ENCODE assay signal across 12 mouse cellular contexts in genomic region chr11:121630406-121630805, GRCm38 (mm10). TPM values are rescaled to one million over a fixed set of nuclear protein-coding genes. Genes with fewer than 3 reads are reported as not detected.
DNase-seq lines count a peak whose midpoint lies in the region; ATAC-seq and TF ChIP-seq lines count a peak whose summit lies in the region.
"Had no signal": no experiment of that assay in that cellular context is flagged by ENCODE, and none has a peak within 500 bp of the region (broad histone marks: within the 10 kb centered on the region; RNA-seq: fewer than 3 reads in every experiment).

No protein-coding gene starts in this region.

- in situ Hi-C loops in Patski (cut with MboI; ENCODE audit: low pct_unique_long_range_greater_than_20kb), result loop anchor here (5.0 kb wide), 1 partner anchor 177 kb away; no protein-coding TSS in a partner anchor

- H3K36me3 ChIP-seq in forebrain, embryonic 14.5 days (ENCODE audit: control insufficient read depth, insufficient read depth, low read length), result no peaks in the 10 kb centered on the region; the same call in 1 of the 2 replicates
- peaks cover 7% of the 10 kb centered on the region for H3K36me3 ChIP-seq in forebrain, embryonic 12.5 days (replicated peaks)
- no peaks in the 10 kb centered on the region for H3K36me3 ChIP-seq in liver, embryonic 14.5 days (replicated peaks; ENCODE audit: control insufficient read depth, insufficient read depth, low read depth)
- H3K36me3 ChIP-seq in liver, embryonic 12.5 days, result peaks cover 19% of the 10 kb centered on the region
- H3K36me3 ChIP-seq: intestine, embryonic 15.5 days; liver, embryonic 15.5 days had no signal

- H3K27ac ChIP-seq in forebrain, embryonic 14.5 days (ENCODE audit: low read depth, low read length), result no peak overlapping the region
- H3K27ac ChIP-seq in forebrain, embryonic 12.5 days, result no peak overlapping the region
- no peak overlapping the region for H3K27ac ChIP-seq in liver, embryonic 14.5 days
- H3K27ac ChIP-seq in liver, embryonic 12.5 days, result no peak overlapping the region
- H3K27ac ChIP-seq: intestine, embryonic 15.5 days; liver, embryonic 15.5 days had no signal

- no peak overlapping the region for H3K9ac ChIP-seq in forebrain, embryonic 14.5 days (ENCODE audit: low read length)
- H3K9ac ChIP-seq in forebrain, embryonic 12.5 days, result no peak overlapping the region
- H3K9ac ChIP-seq in liver, embryonic 14.5 days (replicated peaks), result no peak overlapping the region
- no peak overlapping the region for H3K9ac ChIP-seq in liver, embryonic 12.5 days
- H3K9ac ChIP-seq: intestine, embryonic 15.5 days; liver, embryonic 15.5 days had no signal

- no peaks in the 10 kb centered on the region for H3K27me3 ChIP-seq in forebrain, embryonic 14.5 days (replicated peaks; ENCODE audit: control insufficient read depth, insufficient read depth, low read length)
- no peaks in the 10 kb centered on the region for H3K27me3 ChIP-seq in forebrain, embryonic 12.5 days
- no peaks in the 10 kb centered on the region for H3K27me3 ChIP-seq in liver, embryonic 14.5 days (ENCODE audit: control insufficient read depth, insufficient read depth, low read length)
- no peaks in the 10 kb centered on the region for H3K27me3 ChIP-seq in liver, embryonic 12.5 days (replicated peaks)
- H3K27me3 ChIP-seq in Patski, result no peaks in the 10 kb centered on the region
- H3K27me3 ChIP-seq: intestine, embryonic 15.5 days; liver, embryonic 15.5 days had no signal

- POLR2A ChIA-PET in Patski (lab: Charles Lee), result no interaction called here

- TF ChIP-seq CTCF in liver, embryonic 14.5 days (IDR thresholded peaks at IDR 0.05; ENCODE audit: low read depth), result peak; percentile 36; the same call in 1 of the 2 replicates
- TF ChIP-seq CTCF in Patski (IDR thresholded peaks at IDR 0.05), result no peak

- no peak for ATAC-seq in forebrain, embryonic 14.5 days
- ATAC-seq in forebrain, embryonic 12.5 days (ENCODE audit: low FRiP score), result no peak
- no peak for ATAC-seq in liver, embryonic 14.5 days (ENCODE audit: insufficient read depth)
- ATAC-seq in liver, embryonic 12.5 days, result no peak
- ATAC-seq in Patski, result peak; percentile 37
- ATAC-seq in megakaryocyte-erythroid progenitor cell, adult 5-6 weeks (replicated peaks; ENCODE audit: low FRiP score, low TSS enrichment, poor library complexity, severe bottlenecking), result peak; percentile 16; the same call in 1 of the 2 replicates
- ATAC-seq: intestine, embryonic 15.5 days had no signal

- H3K4me1 ChIP-seq in forebrain, embryonic 14.5 days (ENCODE audit: control insufficient read depth, insufficient read depth, low read length), result no peaks in the 10 kb centered on the region
- no peaks in the 10 kb centered on the region for H3K4me1 ChIP-seq in forebrain, embryonic 12.5 days
- no peaks in the 10 kb centered on the region for H3K4me1 ChIP-seq in liver, embryonic 14.5 days (replicated peaks; ENCODE audit: control insufficient read depth in 2 of 2, insufficient read depth in 2 of 2, low read length in 1 of 2)
- no peaks in the 10 kb centered on the region for H3K4me1 ChIP-seq in liver, embryonic 12.5 days
- H3K4me1 ChIP-seq: intestine, embryonic 15.5 days; liver, embryonic 15.5 days had no signal

- no peak overlapping the region for H3K4me3 ChIP-seq in forebrain, embryonic 14.5 days (ENCODE audit: low read depth, low read length)
- H3K4me3 ChIP-seq in forebrain, embryonic 12.5 days (replicated peaks), result no peak overlapping the region
- no peak overlapping the region for H3K4me3 ChIP-seq in liver, embryonic 14.5 days (ENCODE audit: insufficient read depth in 1 of 2, low read depth in 2 of 2, low read length in 2 of 2)
- no peak overlapping the region for H3K4me3 ChIP-seq in liver, embryonic 12.5 days
- H3K4me3 ChIP-seq: intestine, embryonic 15.5 days; liver, embryonic 15.5 days had no signal

- peak; percentile 5 for DNase-seq in forebrain, embryonic 14.5 days (ENCODE audit: low spot score)
- DNase-seq in liver, embryonic 14.5 days (ENCODE audit: low read depth in 3 of 3, low spot score in 3 of 3), result no peak
- DNase-seq in Patski (ENCODE audit: low read depth, low spot score), result no peak
- DNase-seq in embryo, embryonic 10 days (ENCODE audit: low spot score), result no peak
- DNase-seq in thymus, postnatal 0 days (ENCODE audit: low spot score), result no peak
- DNase-seq: right cerebral cortex, postnatal 14 days; thymus, adult 18-20 months had no signal

- CTCF ChIA-PET in Patski (lab: Charles Lee), result interaction anchor here (1.8 kb wide), 1 partner anchor 178 kb away, joined by 5 read pairs; no protein-coding TSS in a partner anchor

- TF ChIP-seq EP300 in liver, embryonic 14.5 days (IDR thresholded peaks at IDR 0.05; ENCODE audit: low read depth), result no peak

- WGBS in forebrain, embryonic 14.5 days, result 77% methylated on average over 4 of the region's 4 CpGs
- 78% methylated on average over 4 of the region's 4 CpGs for WGBS in forebrain, embryonic 12.5 days
- WGBS in liver, embryonic 14.5 days (ENCODE audit: insufficient replicate concordance), result 67% methylated on average over 4 of the region's 4 CpGs
- WGBS in liver, embryonic 12.5 days (ENCODE audit: insufficient replicate concordance), result 60% methylated on average over 4 of the region's 4 CpGs

- no peak overlapping the region for H3K4me2 ChIP-seq in forebrain, embryonic 14.5 days (ENCODE audit: low read length)
- H3K4me2 ChIP-seq in forebrain, embryonic 12.5 days, result no peak overlapping the region
- no peak overlapping the region for H3K4me2 ChIP-seq in liver, embryonic 14.5 days (ENCODE audit: low read depth)
- H3K4me2 ChIP-seq in liver, embryonic 12.5 days, result no peak overlapping the region
- H3K4me2 ChIP-seq: intestine, embryonic 15.5 days; liver, embryonic 15.5 days had no signal

- no peaks in the 10 kb centered on the region for H3K9me3 ChIP-seq in forebrain, embryonic 14.5 days (replicated peaks; ENCODE audit: control insufficient read depth, low read length)
- no peaks in the 10 kb centered on the region for H3K9me3 ChIP-seq in forebrain, embryonic 12.5 days
- H3K9me3 ChIP-seq in liver, embryonic 14.5 days (ENCODE audit: control insufficient read depth, low read length), result no peaks in the 10 kb centered on the region
- H3K9me3 ChIP-seq in liver, embryonic 12.5 days (replicated peaks), result no peaks in the 10 kb centered on the region
- H3K9me3 ChIP-seq: intestine, embryonic 15.5 days; liver, embryonic 15.5 days had no signal

RNA-seq across cellular contexts. Expression of gene B3gntl1, which starts 42.5 kb away (rescaled TPM):
- polyA plus RNA-seq in forebrain, embryonic 14.5 days (2014; fragmentation: Nextera tagmentation; extraction: Ambion mirVana), result 4.6 and 5.5 TPM in 2 replicates
- polyA plus RNA-seq in forebrain, embryonic 12.5 days (2016; fragmentation: Nextera tagmentation; extraction: Ambion mirVana), result 6.9 and 7.9 TPM in 2 replicates
- polyA plus RNA-seq in liver, embryonic 14.5 days (2012; rRNA removed), result 1.5 and 1.6 TPM in 2 replicates
- 0.91 and 1.2 TPM in 2 replicates for polyA plus RNA-seq in liver, embryonic 14.5 days (2014; fragmentation: Nextera tagmentation; extraction: Ambion mirVana)
- 2.5 and 2.9 TPM in 2 replicates for polyA plus RNA-seq in liver, embryonic 12.5 days (2016; fragmentation: Nextera tagmentation; extraction: Ambion mirVana)
- polyA plus RNA-seq in Patski (2021), result 9.4 TPM
- 7.4 and 11.1 TPM in 2 replicates for total RNA-seq in megakaryocyte-erythroid progenitor cell, adult 5-6 weeks (2014; fragmentation: Nextera tagmentation)
- 8.2 and 8.8 TPM in 2 replicates for total RNA-seq in megakaryocyte-erythroid progenitor cell, adult 5-6 weeks (2017)
- polyA plus RNA-seq in thymus, postnatal 0 days (2015; fragmentation: Nextera tagmentation; extraction: Ambion mirVana), result 3.7 and 4.4 TPM in 2 replicates

Comparison
In these comparisons a context has a peak if more than half of its experiments do, and no peak if none do; other contexts are left out.
1. ATAC-seq: peak in Patski (single experiment) and megakaryocyte-erythroid progenitor cell, adult 5-6 weeks (single experiment); none in forebrain, embryonic 14.5 days (single experiment), forebrain, embryonic 12.5 days (single experiment), liver, embryonic 14.5 days (single experiment) and liver, embryonic 12.5 days (single experiment).